Comparison of ENCODE assay signal across 12 mouse cellular contexts in the genomic region with DNA sequence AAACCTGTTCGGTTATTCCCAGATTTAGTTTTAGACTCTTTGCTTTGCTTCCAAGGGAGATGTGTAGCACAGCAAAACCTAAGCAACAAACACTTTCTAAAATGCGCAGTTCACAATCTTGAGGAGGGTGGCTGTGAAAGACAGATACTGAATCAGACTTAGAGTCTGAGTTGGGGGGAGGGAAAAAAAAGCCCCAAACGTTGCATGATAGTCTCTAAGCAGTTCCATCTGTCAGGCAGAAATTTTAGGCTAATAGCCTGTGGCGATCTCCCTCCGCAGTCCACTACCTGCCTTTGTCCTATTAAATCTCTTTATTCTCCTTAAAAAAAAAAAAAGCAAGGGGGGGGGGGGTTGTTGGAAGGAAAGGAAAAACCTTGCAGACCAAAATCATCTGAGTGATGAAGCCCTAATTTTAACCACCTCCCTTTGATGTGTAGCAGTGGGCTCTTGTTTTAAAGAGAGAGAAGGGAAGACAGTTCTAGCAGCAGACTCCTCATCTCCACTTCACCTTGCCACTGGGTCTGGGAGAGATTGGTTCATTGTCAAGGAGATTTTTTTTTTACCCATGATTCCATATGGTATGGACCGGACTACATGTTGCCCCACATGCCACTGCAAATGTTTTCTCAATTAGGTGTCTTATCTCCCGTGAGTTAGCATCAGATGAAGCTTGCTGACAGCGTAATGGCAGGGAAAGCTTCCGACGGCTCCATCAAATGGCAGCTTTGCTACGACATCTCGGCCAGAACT.
DNase-seq lines count a peak whose midpoint lies in the region; ATAC-seq and TF ChIP-seq lines count a peak whose summit lies in the region.
"Had no signal": no experiment of that assay in that cellular context is flagged by ENCODE, and none has a peak within 500 bp of the region (broad histone marks: within the 10 kb centered on the region; RNA-seq: fewer than 3 reads in every experiment).

No protein-coding gene starts in this region.

- no peaks in the 10 kb centered on the region for H3K9me3 ChIP-seq in forebrain, postnatal 0 days (ENCODE audit: low read length)
- H3K9me3 ChIP-seq in midbrain, embryonic 15.5 days: no peaks in the 10 kb centered on the region
- H3K9me3 ChIP-seq: stomach, embryonic 15.5 days had no signal

- 0 out of 2 replicates have a peak, but pooled peaks cover 8% of the 10 kb centered on the region for H3K4me1 ChIP-seq in forebrain, postnatal 0 days (ENCODE audit: insufficient read depth)
- H3K4me1 ChIP-seq in midbrain, embryonic 15.5 days: peaks cover 9% of the 10 kb centered on the region; the same call in 1 of the 2 replicates
- H3K4me1 ChIP-seq: stomach, embryonic 15.5 days had no signal

- TF ChIP-seq CTCF in gastrocnemius, adult 2 months (IDR thresholded peaks at IDR 0.05): no peak
- no peak for TF ChIP-seq CTCF in forebrain, postnatal 0 days (IDR thresholded peaks at IDR 0.05; ENCODE audit: low read depth)

- no peak overlapping the region; the same call in 1 of the 2 replicates for H3K27ac ChIP-seq in gastrocnemius, adult 2 months
- H3K27ac ChIP-seq in forebrain, postnatal 0 days (ENCODE audit: low read depth, low read length): peak overlapping the region; percentile 79
- peak overlapping the region; percentile 74; the same call in 1 of the 2 replicates for H3K27ac ChIP-seq in midbrain, embryonic 15.5 days
- H3K27ac ChIP-seq: stomach, embryonic 15.5 days had no signal

- peak overlapping the region; percentile 47 for H3K4me2 ChIP-seq in forebrain, postnatal 0 days (ENCODE audit: low read depth)
- H3K4me2 ChIP-seq in midbrain, embryonic 15.5 days: peak overlapping the region; percentile 35
- H3K4me2 ChIP-seq: stomach, embryonic 15.5 days had no signal

- peak overlapping the region; percentile 56; the same call in 1 of the 2 replicates for H3K9ac ChIP-seq in forebrain, postnatal 0 days
- no peak overlapping the region for H3K9ac ChIP-seq in midbrain, embryonic 15.5 days
- H3K9ac ChIP-seq: stomach, embryonic 15.5 days had no signal

- 14% methylated on average over 12 of the region's 12 CpGs for WGBS in forebrain, postnatal 0 days
- 30% methylated on average over 12 of the region's 12 CpGs for WGBS in midbrain, embryonic 15.5 days

- peak overlapping the region; percentile 7 for H3K4me3 ChIP-seq in gastrocnemius, adult 2 months
- peak overlapping the region; percentile 31 for H3K4me3 ChIP-seq in forebrain, postnatal 0 days (ENCODE audit: low read depth, low read length)
- peak overlapping the region; percentile 26 for H3K4me3 ChIP-seq in midbrain, embryonic 15.5 days
- H3K4me3 ChIP-seq: stomach, embryonic 15.5 days had no signal

- DNase-seq in gastrocnemius, adult 2 months: no peak
- DNase-seq in gastrocnemius, postnatal 10 days: no peak
- DNase-seq in embryo, embryonic 11 days: peak; percentile 60
- peak; percentile 73 for DNase-seq in forebrain, postnatal 0 days
- no peak for DNase-seq in right cerebral cortex, postnatal 36 days (ENCODE audit: low spot score in 2 of 2)
- no peak for DNase-seq in adipocyte (ENCODE audit: low spot score)
- DNase-seq in kidney, postnatal 4 days: no peak
- DNase-seq: lung, adult 2 months had no signal

- intact Hi-C loops in gastrocnemius, adult 2 months (cut with DNase I): no loop called here

- no peaks in the 10 kb centered on the region for H3K27me3 ChIP-seq in forebrain, postnatal 0 days (ENCODE audit: insufficient read depth, low read length)
- H3K27me3 ChIP-seq in midbrain, embryonic 15.5 days (replicated peaks): no peaks in the 10 kb centered on the region
- H3K27me3 ChIP-seq: Patski; stomach, embryonic 15.5 days had no signal

- no peaks in the 10 kb centered on the region for H3K36me3 ChIP-seq in forebrain, postnatal 0 days (ENCODE audit: insufficient read depth)
- H3K36me3 ChIP-seq in midbrain, embryonic 15.5 days (replicated peaks): no peaks in the 10 kb centered on the region
- H3K36me3 ChIP-seq: stomach, embryonic 15.5 days had no signal

- ATAC-seq in forebrain, postnatal 0 days: peak; percentile 40
- no peak for ATAC-seq in midbrain, embryonic 15.5 days (replicated peaks)
- ATAC-seq: inflammation-experienced regulatory T-cells, adult 6 months; Patski had no signal

Comparison
In these comparisons a context has a peak if more than half of its experiments do, and no peak if none do; other contexts are left out.
1. DNase-seq: peak in embryo, embryonic 11 days (single experiment) and forebrain, postnatal 0 days (single experiment); none in gastrocnemius, adult 2 months (single experiment), gastrocnemius, postnatal 10 days (single experiment), right cerebral cortex, postnatal 36 days (0 of 2), adipocyte (single experiment) and kidney, postnatal 4 days (0 of 2).
2. Peak in every context shown above with its lines, with median percentiles within 50 percentile points of each other: H3K4me3 ChIP-seq.